Mouse (Mus musculus) MEL (cell line): ENCODE data around the gene Cul9. TPM values are rescaled to one million over a fixed set of nuclear protein-coding genes. Genes with fewer than 3 reads are reported as not detected.

Experiments used
- DNase-seq: peaks from one replicate; pipeline ENCODE4 v3.0.0; 2011; ENCODE audit warnings: low read depth, low spot score
- H3K27ac ChIP-seq: 2 replicates; pipeline ENCODE4 v1.5.1; 2012; ENCODE audit warnings: low read depth, mild to moderate bottlenecking, control low read depth, low read length, moderate library complexity; ENCODE audit not compliant: control insufficient read depth
- H3K27me3 ChIP-seq, 2 experiments: fragments of 150-350 bp in 1 of 2; sonication (generic) in 1 of 2; 2 replicates each; pipeline ENCODE4 v1.6.1; 2012; ENCODE audit warnings: low read length in 2 of 2, mild to moderate bottlenecking in 2 of 2, improper control_type of control experiment in 1 of 2, moderate library complexity in 1 of 2; ENCODE audit not compliant: insufficient read depth in 2 of 2, control insufficient read depth in 1 of 2
- H3K36me3 ChIP-seq, 2 experiments: 2 replicates each; pipeline ENCODE4 v1.6.1; 2012 to 2014; ENCODE audit warnings: low read length in 2 of 2, improper control_type of control experiment in 1 of 2, inconsistent platforms in 1 of 2, mild to moderate bottlenecking in 1 of 2; ENCODE audit not compliant: insufficient read depth in 2 of 2, control insufficient read depth in 1 of 2
- H3K4me1 ChIP-seq, 2 experiments: fragments of 150-350 bp in 1 of 2; sonication (generic) in 1 of 2; 2 replicates each; pipeline ENCODE4 v1.6.1; 2012; ENCODE audit warnings: low read length in 2 of 2, improper control_type of control experiment in 1 of 2, mild to moderate bottlenecking in 1 of 2; ENCODE audit not compliant: insufficient read depth in 2 of 2, control insufficient read depth in 1 of 2
- H3K4me3 ChIP-seq, 2 experiments: fragments of 150-350 bp in 1 of 2; sonication (generic) in 1 of 2; 2 replicates each; pipeline ENCODE4 v1.5.1; 2012; ENCODE audit warnings: low read depth in 2 of 2, low read length in 2 of 2, mild to moderate bottlenecking in 2 of 2, moderate library complexity in 2 of 2, control low read depth in 1 of 2, improper control_type of control experiment in 1 of 2; ENCODE audit not compliant: control insufficient read depth in 1 of 2, insufficient read depth in 1 of 2
- H3K79me2 ChIP-seq: 2 replicates; pipeline ENCODE4 v1.6.1; 2012; ENCODE audit warnings: mild to moderate bottlenecking, low read length, moderate library complexity; ENCODE audit not compliant: control insufficient read depth, poor library complexity, insufficient read depth
- H3K9ac ChIP-seq: 2 replicates; pipeline ENCODE4 v1.6.1; 2012; ENCODE audit warnings: low read depth, mild to moderate bottlenecking, control low read depth, low read length, moderate library complexity; ENCODE audit not compliant: control insufficient read depth, poor library complexity, severe bottlenecking
- H3K9me3 ChIP-seq: fragments of 150-350 bp; sonication (generic); replicated peaks from 2 replicates; pipeline ENCODE4 v1.6.1; 2012; ENCODE audit warnings: mild to moderate bottlenecking, low read length, improper control_type of control experiment, moderate library complexity; ENCODE audit not compliant: insufficient read depth
- CHD2 ChIP-seq: IDR thresholded peaks from 2 replicates; pipeline ENCODE4 v1.6.1; 2011; ENCODE audit warnings: low read length, improper control_type of control experiment
- E2F4 ChIP-seq: IDR thresholded peaks from 2 replicates; pipeline ENCODE4 v1.6.1; 2011; ENCODE audit warnings: low read depth, low read length, improper control_type of control experiment, borderline replicate concordance
- EP300 ChIP-seq, 2 experiments: IDR thresholded peaks; 2 replicates each; pipeline ENCODE4 v1.6.1; 2011; ENCODE audit warnings: improper control_type of control experiment in 2 of 2, low read length in 2 of 2, low read depth in 1 of 2, mild to moderate bottlenecking in 1 of 2
- GABPA ChIP-seq: IDR thresholded peaks from 2 replicates; pipeline ENCODE4 v1.6.1; 2012; ENCODE audit warnings: low read depth, mild to moderate bottlenecking, inconsistent platforms, low read length, improper control_type of control experiment, moderate library complexity
- GATA1 ChIP-seq: IDR thresholded peaks from 2 replicates; pipeline ENCODE4 v1.6.1; 2011; ENCODE audit warnings: low read depth, low read length, improper control_type of control experiment
- HCFC1 ChIP-seq: IDR thresholded peaks from 2 replicates; pipeline ENCODE4 v1.6.1; 2012; ENCODE audit warnings: low read depth, mild to moderate bottlenecking, inconsistent platforms, low read length, improper control_type of control experiment, moderate library complexity
- JUND ChIP-seq: IDR thresholded peaks from 2 replicates; pipeline ENCODE4 v1.6.1; 2011; ENCODE audit warnings: low read depth, mild to moderate bottlenecking, improper control_type of control experiment, low read length
- KAT2A ChIP-seq: conservative IDR thresholded peaks from 2 replicates; pipeline ENCODE4 v1.6.1; 2012; ENCODE audit warnings: low read depth, low read length, improper control_type of control experiment, inconsistent platforms
- MAFK ChIP-seq: IDR thresholded peaks from 2 replicates; pipeline ENCODE4 v1.6.1; 2011; ENCODE audit warnings: low read depth, mild to moderate bottlenecking, low read length, improper control_type of control experiment, borderline replicate concordance
- MAX ChIP-seq: IDR thresholded peaks from 2 replicates; pipeline ENCODE4 v1.6.1; 2011; ENCODE audit warnings: low read length, improper control_type of control experiment
- MEF2A ChIP-seq: IDR thresholded peaks from 2 replicates; pipeline ENCODE4 v1.6.1; 2014; ENCODE audit warnings: low read depth, mild to moderate bottlenecking, inconsistent platforms, low read length, improper control_type of control experiment; ENCODE audit not compliant: poor library complexity, insufficient replicate concordance, severe bottlenecking; ENCODE audit errors: extremely low read depth
- MYB ChIP-seq: IDR thresholded peaks from 2 replicates; pipeline ENCODE4 v1.6.1; 2011; ENCODE audit warnings: mild to moderate bottlenecking, low read depth, low read length, improper control_type of control experiment
- MYC ChIP-seq: IDR thresholded peaks from 2 replicates; pipeline ENCODE4 v1.6.1; 2011; ENCODE audit warnings: low read depth, mild to moderate bottlenecking, low read length, improper control_type of control experiment, moderate library complexity
- NELFE ChIP-seq: IDR thresholded peaks from 2 replicates; pipeline ENCODE4 v1.6.1; 2011; ENCODE audit warnings: low read depth, low read length, improper control_type of control experiment
- POLR2A ChIP-seq, 2 experiments: IDR thresholded peaks; 2 replicates each; pipeline ENCODE4 v1.6.1; 2011 to 2012; ENCODE audit warnings: low read length in 2 of 2, mild to moderate bottlenecking in 2 of 2, control low read depth in 1 of 2, improper control_type of control experiment in 1 of 2, low read depth in 1 of 2, moderate library complexity in 1 of 2; ENCODE audit not compliant: control insufficient read depth in 1 of 2, insufficient read depth in 1 of 2, poor library complexity in 1 of 2
- POLR2AphosphoS2 ChIP-seq: IDR thresholded peaks from 2 replicates; pipeline ENCODE4 v1.6.1; 2011; ENCODE audit warnings: low read length, improper control_type of control experiment
- RCOR1 ChIP-seq: IDR thresholded peaks from 2 replicates; pipeline ENCODE4 v1.6.1; 2012; ENCODE audit warnings: low read depth, mild to moderate bottlenecking, inconsistent platforms, low read length, improper control_type of control experiment
- SMC3 ChIP-seq: IDR thresholded peaks from 2 replicates; pipeline ENCODE4 v1.6.1; 2011; ENCODE audit warnings: low read depth, low read length, improper control_type of control experiment
- TCF12 ChIP-seq: IDR thresholded peaks from 2 replicates; pipeline ENCODE4 v1.6.1; 2014; ENCODE audit warnings: low read depth, mild to moderate bottlenecking, inconsistent platforms, low read length, improper control_type of control experiment, moderate library complexity
- UBTF ChIP-seq: IDR thresholded peaks from 2 replicates; pipeline ENCODE4 v1.6.1; 2012; ENCODE audit warnings: low read depth, mild to moderate bottlenecking, inconsistent platforms, low read length, improper control_type of control experiment, moderate library complexity, borderline replicate concordance; ENCODE audit not compliant: insufficient read depth
- USF2 ChIP-seq, 2 experiments: IDR thresholded peaks; 2 replicates each; pipeline ENCODE4 v1.6.1; 2011 to 2012; ENCODE audit warnings: improper control_type of control experiment in 2 of 2, low read length in 2 of 2, borderline replicate concordance in 1 of 2, inconsistent platforms in 1 of 2, low read depth in 1 of 2, mild to moderate bottlenecking in 1 of 2; ENCODE audit not compliant: insufficient read depth in 1 of 2
- ZC3H11A ChIP-seq: IDR thresholded peaks from 2 replicates; pipeline ENCODE4 v1.6.1; 2012; ENCODE audit warnings: low read depth, mild to moderate bottlenecking, inconsistent platforms, low read length, improper control_type of control experiment
- ZKSCAN1 ChIP-seq: IDR thresholded peaks from 2 replicates; pipeline ENCODE4 v1.6.1; 2012; ENCODE audit warnings: low read depth, mild to moderate bottlenecking, inconsistent platforms, low read length, improper control_type of control experiment, moderate library complexity
- ZMIZ1 ChIP-seq: IDR thresholded peaks from 2 replicates; pipeline ENCODE4 v1.6.1; 2012; ENCODE audit warnings: low read depth, mild to moderate bottlenecking, inconsistent platforms, low read length, improper control_type of control experiment, moderate library complexity
- ZNF384 ChIP-seq: IDR thresholded peaks from 2 replicates; pipeline ENCODE4 v1.6.1; 2012; ENCODE audit warnings: low read depth, mild to moderate bottlenecking, inconsistent platforms, low read length, improper control_type of control experiment
- polyA plus RNA-seq, 2 experiments: library from polyadenylated mRNA; stranded (reverse) in 1 of 2; unstranded in 1 of 2; fragments of >175 nt in 1 of 2; fragments of >200 nt in 1 of 2; gene quantifications; 2 replicates each; pipeline versions ENCODE4 v1.2.1 to v1.2.4; 2012; ENCODE audit warnings: low replicate concordance in 2 of 2, low read depth in 1 of 2; ENCODE audit not compliant: insufficient read length in 2 of 2, insufficient read depth in 1 of 2, missing spikeins in 1 of 2
- total RNA-seq: library from RNA; depleted of rRNA; stranded (reverse); fragments of 300-350 nt; gene quantifications from 2 replicates; pipeline ENCODE4 v1.2.3, GENCODE M21; 2012

The Cul9 gene
- total and polyA plus RNA-seq, 3 experiments: 3.6 to 10.7 TPM; not detected in 1

GRCm38 (mm10) chr17:46551369-46551768 is 5.2 kb upstream of the Cul9 start:
- H3K4me1 ChIP-seq: peaks cover 0 to 23% of the 10 kb centered on the region in 2 experiments; a peak in 3 of 4 replicates

GRCm38 (mm10) chr17:46550904-46551303 is 4.7 kb upstream of the Cul9 start:
- Histone ChIP-seq H3K4me3 (no peak overlapping the region), H3K9ac (no peak overlapping the region), H3K79me2 (peaks cover 25% of the 10 kb centered on the region), H3K4me1 (peaks cover 0 to 23% of the 10 kb centered on the region in 2 experiments; a peak in 3 of 4 replicates), H3K27ac (no peak overlapping the region), H3K27me3 (no peaks in the 10 kb centered on the region), H3K36me3 (peaks cover 0 to 18% of the 10 kb centered on the region in 2 experiments; a peak in 3 of 4 replicates), H3K9me3 (no peaks in the 10 kb centered on the region)
- no peak for DNase-seq
- TF ChIP-seq JUND: no peak

More at GRCm38 (mm10) chr17:46551369-46551768, 5.2 kb upstream of the Cul9 start:
- no peak overlapping the region for H3K9ac ChIP-seq
- peaks cover 26% of the 10 kb centered on the region for H3K79me2 ChIP-seq
- TF ChIP-seq USF2 (IDR thresholded peaks at IDR 0.05; ENCODE audit: borderline replicate concordance in 1 of 2, insufficient read depth in 1 of 2, low read depth in 1 of 2, low read length in 2 of 2) (no peak), POLR2A (IDR thresholded peaks at IDR 0.05; ENCODE audit: control insufficient read depth in 1 of 2, insufficient read depth in 1 of 2, low read depth in 1 of 2, low read length in 2 of 2, poor library complexity in 1 of 2) (no peak), POLR2AphosphoS2 (no peak), ZKSCAN1 (no peak), ZNF384 (no peak), ZC3H11A (no peak), MAX (no peak), HCFC1 (no peak), NELFE (no peak), TCF12 (no peak), ZMIZ1 (no peak), CHD2 (no peak)
- no peaks in the 10 kb centered on the region for H3K27me3 ChIP-seq
- no peak overlapping the region for H3K4me3 ChIP-seq
- DNase-seq: no peak
- H3K9me3 ChIP-seq: no peaks in the 10 kb centered on the region
- no peak overlapping the region for H3K27ac ChIP-seq
- peaks cover 0 to 18% of the 10 kb centered on the region in 2 experiments; a peak in 3 of 4 replicates for H3K36me3 ChIP-seq

GRCm38 (mm10) chr17:46549642-46550041 is 3.5 kb upstream of the Cul9 start:
- TF ChIP-seq UBTF (no peak), KAT2A (no peak), MYB (no peak), MEF2A (no peak), ZNF384 (no peak), CHD2 (no peak), ZMIZ1 (no peak), GABPA (no peak), HCFC1 (no peak), RCOR1 (no peak), USF2 (IDR thresholded peaks at IDR 0.05; ENCODE audit: borderline replicate concordance in 1 of 2, insufficient read depth in 1 of 2, low read depth in 1 of 2, low read length in 2 of 2) (no peak), MAFK (no peak), MYC (no peak), SMC3 (no peak), E2F4 (no peak), ZKSCAN1 (no peak), GATA1 (no peak), EP300 (IDR thresholded peaks at IDR 0.05; ENCODE audit: low read depth in 1 of 2, low read length in 2 of 2) (no peak), POLR2AphosphoS2 (no peak)
- TF ChIP-seq, all 39 proteins: peak for 0
- Histone ChIP-seq H3K36me3 (peaks cover 0 to 18% of the 10 kb centered on the region in 2 experiments; a peak in 3 of 4 replicates), H3K4me3 (no peak overlapping the region), H3K79me2 (peaks cover 13% of the 10 kb centered on the region), H3K9ac (no peak overlapping the region), H3K27me3 (no peaks in the 10 kb centered on the region), H3K4me1 (peaks cover 0 to 20% of the 10 kb centered on the region in 2 experiments; a peak in 3 of 4 replicates), H3K9me3 (no peaks in the 10 kb centered on the region), H3K27ac (no peak overlapping the region)
- DNase-seq: no peak
